Mouse (Mus musculus) right cerebral cortex, postnatal 10 days (tissue): Measurements from ENCODE around the gene Crlf1.

Experiments
- DNase-seq, 2 experiments: peaks; one replicate each; pipeline ENCODE4 v3.0.0; 2021; ENCODE audit warnings: low spot score in 2 of 2

Crlf1 gene

DNA sequence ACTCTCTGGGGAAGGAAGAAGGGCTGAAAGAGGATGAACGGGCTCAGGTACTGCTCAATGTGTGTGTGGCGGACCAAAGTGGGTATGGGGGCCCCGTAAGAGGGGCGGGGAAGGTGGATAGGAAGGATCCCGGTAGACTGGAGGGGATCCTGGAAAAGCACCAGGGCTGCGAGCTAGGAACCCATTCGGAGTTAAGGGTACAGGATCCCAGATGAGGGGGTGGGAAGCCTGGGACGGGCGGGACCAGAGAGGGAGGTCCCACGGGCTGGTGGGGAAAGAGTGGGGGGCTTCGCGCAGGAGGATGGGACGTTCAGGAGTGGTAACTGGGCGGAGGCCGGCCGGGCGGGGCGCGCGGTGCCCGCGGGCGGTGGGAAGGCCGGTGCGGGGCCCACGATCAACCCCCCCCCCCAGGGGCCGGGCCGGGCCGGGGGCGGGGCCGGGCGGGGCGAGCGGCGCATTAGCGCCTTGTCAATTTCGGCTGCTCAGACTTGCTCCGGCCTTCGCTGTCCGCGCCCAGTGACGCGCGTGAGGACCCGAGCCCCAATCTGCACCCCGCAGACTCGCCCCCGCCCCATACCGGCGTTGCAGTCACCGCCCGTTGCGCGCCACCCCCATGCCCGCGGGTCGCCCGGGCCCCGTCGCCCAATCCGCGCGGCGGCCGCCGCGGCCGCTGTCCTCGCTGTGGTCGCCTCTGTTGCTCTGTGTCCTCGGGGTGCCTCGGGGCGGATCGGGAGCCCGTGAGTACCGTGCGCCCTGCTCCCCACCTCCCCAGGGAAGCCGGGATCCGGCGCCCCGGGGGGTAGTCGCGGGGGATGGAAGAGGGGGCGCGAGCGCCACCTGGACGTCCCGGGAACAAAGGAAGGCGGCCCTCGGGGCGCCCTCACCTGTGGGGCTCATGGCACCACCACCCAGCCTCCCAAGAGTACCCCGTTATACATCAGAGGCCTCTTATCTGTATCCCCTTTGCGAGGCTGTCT lies at the start of gene Crlf1:
Gene Crlf1 (plus strand): TSS at position 495 of the 977 bp plus-strand sequence.
- DNase-seq, result peak in 1 of 2 experiments; percentile 32

DNA sequence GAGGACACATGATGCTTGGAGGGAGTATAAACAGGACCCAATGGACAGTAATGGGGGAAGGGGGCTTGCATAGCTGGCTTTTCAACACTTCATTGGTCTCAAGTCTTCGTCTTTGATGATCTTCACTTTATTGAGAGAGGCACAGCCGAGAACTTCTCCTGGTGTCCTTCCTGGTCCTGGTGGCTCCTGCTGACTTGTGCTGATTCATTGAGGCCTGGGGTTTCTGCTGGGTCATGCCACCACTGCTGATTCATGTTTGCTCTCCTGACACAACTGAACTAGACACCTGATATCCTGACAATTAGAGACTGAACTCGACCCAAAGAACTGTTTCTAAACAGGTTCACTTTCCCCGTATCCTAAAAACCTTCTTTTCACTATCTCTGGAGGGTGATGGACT lies 49.6 kb upstream of the Crlf1 start:
- DNase-seq, result no peak

DNA sequence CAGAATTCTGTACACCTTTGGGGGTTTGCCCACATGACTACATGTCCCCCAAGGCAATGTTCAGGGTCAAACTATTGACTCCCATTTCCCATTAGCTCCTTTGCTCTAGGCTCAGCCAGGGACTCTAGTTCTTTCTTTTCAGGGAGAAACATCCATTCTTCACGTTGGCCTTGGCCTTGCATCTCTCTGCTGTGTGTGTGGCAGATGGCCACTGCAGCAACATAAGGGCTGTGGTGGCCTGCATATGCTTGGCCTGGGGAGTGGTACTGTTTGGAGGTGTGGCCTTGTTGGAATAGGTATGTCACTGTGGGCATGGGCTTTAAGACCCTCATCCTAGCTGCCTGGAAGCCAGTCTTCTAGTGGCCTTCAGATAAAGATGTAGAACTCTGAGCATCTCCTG lies 47.0 kb upstream of the Crlf1 start:
- no peak for DNase-seq

DNA sequence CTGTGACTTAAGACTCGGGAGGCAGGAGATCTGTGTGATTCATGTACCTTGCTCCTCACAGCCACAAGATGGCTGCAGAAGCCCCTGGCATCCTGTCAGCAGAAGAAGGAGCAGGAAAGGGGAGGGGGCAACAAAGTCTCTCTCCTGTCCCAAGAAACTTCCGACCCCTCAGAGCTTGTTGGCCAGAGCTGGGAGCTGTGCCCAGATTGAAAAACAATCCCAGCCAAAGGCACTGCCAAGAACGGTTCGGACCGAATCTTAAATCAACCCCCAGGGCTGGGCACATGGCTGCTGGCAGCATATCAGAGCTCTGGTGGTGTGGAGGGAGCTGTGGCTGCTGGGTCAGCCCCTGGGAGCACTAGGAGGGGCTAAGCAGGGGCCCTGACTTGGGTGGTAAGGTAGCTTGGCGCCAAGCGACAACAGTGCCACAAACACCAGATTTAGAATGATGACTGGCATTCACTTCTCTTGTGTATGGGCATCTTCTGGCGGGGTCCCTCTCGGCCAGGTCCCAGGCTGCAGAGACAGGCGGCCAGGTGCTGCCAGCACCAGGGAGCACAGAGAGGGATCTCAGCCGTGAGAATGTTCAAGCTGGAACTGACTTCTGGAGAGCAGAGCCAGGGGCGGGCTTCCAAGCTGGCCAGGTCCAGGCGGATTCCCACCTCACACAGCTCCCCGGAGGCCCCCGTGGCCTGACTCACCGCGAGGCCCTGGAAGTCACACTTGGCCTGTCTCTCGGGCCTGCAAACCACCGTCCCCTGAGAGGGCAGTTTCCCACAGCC lies 45.1 kb upstream of the Crlf1 start:
- DNase-seq, result peak; percentile 84 to 85

DNA sequence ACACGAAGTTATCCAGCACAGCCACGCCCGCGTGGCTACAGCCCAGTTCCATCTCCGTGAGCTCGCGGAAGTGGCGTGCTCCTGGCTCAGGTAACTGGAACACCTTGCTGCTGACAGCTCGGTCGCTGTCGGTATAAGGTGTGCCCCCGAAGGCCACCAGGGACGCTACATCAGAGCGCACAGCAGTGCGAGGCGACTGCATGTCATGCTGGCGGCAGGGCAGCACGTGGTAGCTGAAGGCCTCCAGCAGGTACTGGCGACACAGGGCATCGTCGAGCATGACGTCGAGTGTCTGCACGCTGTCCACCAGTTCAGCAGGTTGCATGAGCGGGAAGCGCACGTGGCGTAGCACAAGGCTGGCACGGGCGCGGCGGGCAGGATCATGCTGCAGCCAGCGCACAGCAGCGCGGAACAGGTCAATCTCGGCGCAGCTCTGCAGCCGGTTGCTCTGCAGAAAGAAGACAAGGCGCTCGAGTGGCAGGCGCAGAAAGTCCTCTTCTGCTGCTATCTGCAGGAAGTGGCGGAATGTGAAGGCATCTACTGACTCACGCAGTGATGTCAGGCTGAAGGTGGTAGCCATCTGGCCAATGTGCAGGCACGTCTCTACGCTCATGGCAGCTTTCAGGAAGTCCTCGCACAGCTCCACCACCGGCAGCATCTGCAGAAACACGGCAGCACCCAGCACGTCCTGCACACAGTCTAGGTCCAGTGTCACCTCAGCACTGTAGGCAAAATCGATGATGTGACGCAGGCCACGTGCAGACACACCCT lies 40.6 kb upstream of the Crlf1 start:
- DNase-seq, result no peak

DNA sequence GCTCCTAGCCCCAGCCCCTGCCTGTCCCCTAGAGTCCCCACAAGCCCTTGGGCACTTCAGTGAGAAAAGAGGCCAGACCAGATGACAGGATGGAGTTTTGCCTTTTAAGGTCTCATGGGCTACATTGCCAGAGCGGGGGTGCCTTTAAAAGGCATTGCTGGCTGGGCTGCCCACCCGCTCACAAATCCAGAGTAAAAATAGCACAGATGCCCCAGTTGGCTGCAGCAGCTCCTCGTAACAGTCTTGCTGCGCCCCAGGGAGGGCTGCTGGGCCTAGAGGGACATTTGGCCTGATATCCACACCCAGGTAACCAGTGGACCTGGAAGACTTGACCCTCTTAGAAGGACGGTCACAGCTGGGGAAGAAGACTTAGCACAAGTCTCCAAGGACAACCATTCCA lies 39.1 kb upstream of the Crlf1 start:
- DNase-seq, result no peak

DNA sequence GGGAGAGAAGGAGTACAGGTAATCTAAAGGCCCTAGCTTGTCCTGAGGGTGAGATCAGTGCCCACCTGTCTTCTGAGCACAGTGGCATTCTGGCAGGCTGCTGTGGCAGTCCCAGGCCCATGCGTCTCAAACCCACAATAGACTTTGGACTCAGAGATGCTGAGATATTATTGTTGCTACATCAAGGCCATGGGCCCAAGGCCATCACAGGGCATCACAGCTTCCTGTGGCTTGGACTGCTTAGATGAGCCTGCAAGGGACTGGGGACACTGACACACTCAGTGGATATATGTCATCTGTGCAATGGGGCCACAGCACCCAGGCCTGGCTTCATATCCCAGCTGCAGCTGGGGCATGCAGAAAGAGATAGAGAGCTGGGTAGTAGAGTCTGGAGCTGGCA lies 36.0 kb upstream of the Crlf1 start:
- DNase-seq, result no peak

DNA sequence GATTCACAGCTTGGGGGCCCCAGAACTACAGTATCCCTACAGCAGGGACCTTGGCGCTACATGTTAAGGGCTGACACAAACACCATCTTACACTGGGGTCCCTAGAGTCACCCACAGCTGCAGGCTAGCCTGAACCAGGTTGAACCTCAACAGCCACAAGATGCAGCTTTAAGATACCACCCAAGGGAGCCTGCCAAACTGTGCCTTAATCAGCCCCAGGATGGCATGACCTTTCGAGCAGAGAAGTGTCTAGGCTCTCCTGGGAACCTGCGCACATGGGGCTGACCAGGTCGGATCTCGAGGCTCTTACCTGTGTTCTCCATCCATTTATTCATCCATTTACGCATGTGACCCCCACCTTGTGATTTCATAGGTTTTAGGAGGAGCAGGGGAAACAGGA lies 35.1 kb upstream of the Crlf1 start:
- no peak for DNase-seq

DNA sequence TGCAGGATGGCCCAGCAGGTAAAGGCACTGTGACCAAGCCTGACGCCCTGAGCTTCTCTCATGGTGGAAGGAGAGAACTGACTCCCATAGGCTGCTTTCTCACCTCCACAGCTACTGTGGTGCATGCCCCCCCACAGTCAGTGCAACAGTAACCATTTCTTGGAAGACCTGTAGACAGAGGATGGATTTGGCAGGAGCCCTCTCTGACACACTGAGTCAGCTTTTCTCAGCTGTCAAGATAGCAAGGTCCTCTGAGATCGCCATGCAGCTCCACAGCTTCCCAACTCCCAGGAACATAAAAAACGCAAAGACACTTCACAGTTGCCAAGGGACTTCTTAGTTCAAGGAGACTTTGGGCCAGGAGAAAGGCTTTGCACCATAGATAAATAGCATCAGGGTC lies 34.5 kb upstream of the Crlf1 start:
- DNase-seq, result no peak

DNA sequence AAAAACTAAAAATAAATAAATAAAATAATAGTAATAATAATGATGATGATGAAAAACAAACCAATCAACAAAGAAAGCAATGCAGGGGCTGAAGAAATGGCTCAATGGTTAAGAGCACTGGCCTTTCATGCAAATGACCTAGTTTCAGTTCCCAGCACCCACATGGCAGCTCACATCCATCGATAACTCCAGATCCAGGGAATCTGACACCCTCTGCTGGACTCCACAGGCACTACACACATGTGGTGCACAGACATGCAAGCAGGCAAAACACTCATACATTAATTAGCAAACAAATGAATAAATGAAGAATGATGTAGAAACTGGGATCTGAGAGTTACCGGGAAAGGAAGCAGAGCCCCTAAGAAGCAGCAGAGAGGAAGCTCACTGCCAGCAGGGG lies 33.3 kb upstream of the Crlf1 start:
- no peak for DNase-seq

DNA sequence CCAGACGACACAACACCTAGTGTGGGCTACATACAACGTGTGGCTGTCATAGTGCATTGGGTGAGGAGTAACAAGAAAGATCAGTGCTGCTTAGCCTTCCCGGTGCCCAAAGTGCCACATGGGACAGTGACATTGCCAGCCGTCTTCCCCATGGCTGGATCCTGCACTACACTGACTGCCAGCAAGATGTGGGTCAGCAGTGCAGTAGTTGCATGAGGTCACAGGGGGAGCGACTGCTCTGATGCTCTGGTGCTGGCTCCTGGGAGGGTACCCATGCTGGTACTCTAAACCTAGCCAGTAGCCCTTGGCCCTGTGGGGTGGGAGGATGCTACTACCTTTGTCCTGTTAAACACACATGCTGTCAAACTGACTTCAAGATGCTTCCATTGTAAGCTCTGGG lies 32.8 kb upstream of the Crlf1 start:
- no peak for DNase-seq

DNA sequence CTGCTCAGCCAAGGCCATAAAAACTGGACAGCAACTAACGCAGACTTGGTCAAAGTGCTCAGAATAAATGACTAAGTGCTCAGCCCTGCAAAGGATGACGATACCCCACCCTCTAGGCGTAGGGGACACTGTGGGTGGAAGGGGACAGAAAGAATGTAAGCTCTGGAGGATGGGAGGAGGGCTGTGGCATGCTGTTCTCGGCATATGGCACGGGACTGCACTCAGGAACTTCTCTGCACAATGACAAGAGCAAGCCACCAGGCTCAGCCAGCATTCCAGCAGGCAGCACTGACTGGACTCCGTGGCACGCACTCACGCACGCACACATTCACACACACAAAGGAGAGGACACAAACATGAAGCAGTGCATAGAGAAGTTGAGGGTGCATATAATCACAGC lies 32.4 kb upstream of the Crlf1 start:
- DNase-seq, result no peak

DNA sequence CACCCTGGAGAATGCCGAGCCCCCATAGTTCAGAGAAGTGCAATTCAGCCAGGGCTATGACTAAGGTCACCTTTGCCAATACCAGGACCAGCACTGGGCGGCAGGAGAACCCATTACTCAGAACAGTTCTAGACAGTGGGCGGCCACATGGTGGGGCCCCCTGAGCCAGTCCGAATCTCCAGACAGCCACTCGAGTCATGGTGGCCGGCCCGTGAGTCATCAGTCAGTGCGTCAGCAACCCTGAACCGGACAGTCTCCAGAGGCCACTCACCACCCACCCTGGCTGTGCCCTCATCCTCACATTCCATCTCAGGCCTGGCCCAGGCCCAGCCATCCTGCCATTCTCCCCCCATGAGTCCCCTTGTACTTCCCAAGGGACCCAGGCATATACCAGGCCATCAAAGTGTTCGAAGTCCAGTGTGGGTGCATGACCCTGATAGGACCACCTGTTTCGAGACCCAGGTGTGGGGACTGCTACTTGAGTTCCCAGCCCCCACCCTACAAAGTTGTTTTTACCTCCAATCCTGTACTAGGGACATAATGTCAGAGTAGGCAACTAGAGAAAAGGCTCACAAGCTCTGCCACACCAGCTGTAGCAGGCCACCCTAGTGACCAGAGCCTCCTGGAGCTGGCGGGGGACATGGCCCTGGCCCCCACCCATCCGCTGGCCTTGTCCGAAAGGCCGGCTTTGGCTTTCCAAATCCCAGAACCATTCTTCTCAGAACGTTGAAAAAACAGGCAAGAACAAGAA lies 31.0 kb upstream of the Crlf1 start:
- no peak for DNase-seq

DNA sequence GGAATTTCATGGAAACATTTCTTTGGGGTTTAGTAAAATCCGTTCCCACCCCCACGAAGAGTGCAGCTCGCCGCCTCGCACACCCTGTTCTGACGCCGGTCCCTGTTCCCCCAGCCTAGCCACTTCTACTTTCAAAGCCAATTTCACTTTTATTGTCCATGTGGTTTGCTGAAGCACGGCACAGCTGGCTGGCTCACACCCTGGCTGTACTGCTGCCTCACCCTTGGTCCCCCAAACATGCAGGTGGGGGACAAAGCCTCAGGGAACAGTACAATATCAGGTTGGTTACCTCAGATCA lies 30.5 kb upstream of the Crlf1 start:
- no peak for DNase-seq

DNA sequence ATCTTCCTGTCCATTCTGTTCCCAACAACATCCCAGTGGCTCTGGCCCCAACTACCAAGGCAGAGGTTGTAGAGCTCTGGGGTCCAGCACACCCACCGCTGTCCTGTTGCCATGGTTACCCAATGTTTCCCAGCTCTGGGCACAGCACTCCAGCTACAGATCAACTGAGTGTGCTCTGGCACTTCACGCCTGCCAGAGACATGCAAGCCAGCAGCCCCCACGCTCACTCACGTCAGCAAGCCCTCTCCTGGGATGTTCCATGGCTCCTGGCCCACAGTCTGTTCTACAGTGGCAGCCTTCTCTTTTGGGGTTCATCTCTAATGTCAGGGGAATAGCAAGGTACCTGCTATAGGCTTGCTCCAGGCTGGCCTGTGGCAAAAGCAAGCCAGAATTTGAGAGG lies 29.7 kb upstream of the Crlf1 start:
- peak; percentile 67 to 73 for DNase-seq

DNA sequence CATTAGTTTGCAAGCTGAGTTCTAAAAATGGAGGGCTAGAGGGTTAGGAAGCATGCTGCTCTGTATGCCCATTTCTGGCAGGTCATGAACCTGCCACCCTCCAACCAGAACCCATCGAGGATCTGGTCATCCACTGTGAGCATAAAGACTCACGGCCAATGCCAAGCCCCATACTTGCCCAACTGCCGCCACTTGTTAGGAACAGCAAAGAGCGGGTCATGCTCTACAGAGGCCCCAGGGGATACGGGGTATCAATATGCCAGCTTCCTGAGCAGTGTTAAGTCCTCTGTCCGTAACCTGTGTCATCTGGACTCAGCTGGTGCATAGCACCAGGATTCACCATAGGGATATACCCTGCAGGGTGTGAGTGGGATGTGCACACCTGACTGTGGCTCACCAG lies 28.8 kb upstream of the Crlf1 start:
- DNase-seq, result no peak

DNA sequence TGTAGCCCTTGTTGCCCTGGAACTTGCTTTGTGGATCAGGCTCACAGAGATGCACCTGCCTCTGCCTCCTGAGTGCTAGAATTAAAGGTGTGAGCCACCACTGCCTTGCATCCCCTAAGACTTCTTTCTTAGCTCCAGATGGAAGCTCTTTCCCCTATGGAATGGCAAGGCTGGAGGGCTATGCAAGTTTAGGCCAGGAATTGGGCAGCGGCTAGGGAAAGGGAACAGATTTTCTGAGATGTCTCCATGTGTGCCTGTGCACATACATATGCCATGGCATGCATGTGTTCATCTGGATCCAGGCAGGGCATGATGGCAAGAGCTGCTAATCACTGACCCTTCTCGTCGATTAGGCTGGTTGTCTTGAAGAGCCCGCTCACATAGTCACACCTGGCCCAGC lies 27.3 kb upstream of the Crlf1 start:
- no peak for DNase-seq

DNA sequence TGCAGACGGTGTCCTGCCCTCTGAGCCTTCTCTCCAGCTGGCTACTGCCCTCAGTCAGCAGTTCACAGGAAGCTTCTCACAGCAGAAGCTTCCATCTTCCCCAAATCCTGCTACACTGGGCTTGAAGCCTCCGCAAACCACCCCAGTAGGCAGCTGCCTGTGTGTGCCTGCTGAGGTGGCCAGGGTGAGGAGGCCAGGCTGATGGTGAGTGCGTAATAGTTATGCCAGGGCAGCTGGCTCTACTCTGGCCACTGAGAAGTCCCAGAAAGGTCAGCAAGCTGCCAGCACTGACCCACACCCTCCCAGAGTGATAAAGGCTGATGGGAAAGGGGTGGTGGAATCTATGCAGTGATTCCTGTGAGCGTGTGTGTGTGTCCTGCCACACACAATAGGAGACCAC lies 26.7 kb upstream of the Crlf1 start:
- no peak for DNase-seq

DNA sequence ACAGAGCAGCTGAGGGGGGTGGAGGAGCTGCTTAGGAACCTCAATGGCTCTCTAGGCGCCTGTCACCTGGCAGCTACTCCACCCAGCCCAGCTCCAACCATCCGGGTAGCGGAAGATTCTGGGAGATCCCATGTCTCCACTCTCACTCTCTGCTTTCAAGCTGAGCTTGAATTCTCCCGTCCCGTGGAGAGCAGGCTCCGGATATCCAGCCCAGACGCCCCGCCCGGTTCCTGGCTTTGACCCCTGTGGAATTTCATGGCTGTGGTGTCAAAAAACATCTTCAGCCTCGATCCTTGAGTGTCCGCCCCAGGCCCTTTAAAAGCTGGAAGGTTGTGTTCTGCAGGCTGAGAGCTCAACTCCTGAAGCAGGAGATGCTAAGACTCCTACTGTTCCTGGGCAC lies 26.2 kb upstream of the Crlf1 start:
- DNase-seq, result no peak

DNA sequence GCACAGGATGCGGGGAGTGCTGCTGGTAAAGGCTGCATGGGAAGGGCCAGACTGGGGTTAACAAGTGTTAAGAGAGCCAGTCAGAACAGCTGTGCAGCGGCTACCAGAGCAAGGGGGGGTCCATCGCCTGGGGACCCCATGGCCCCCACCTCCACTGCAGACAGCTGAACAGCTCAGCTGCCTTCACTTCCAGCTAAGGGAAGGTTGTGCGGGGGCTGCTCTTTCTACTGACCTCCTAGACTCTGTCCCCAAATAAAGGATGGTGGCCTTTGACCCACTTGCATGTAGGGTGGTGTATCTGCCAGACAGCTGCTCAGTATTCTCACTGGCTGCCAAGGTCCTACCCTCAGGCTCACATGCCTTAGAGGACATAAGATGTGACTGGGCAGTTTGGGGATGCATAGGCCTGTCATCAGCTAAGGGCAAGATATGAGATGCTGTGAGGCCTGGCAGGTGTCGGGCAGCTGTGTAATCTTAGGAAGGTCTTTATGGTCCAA lies 25.7 kb upstream of the Crlf1 start:
- no peak for DNase-seq

DNA sequence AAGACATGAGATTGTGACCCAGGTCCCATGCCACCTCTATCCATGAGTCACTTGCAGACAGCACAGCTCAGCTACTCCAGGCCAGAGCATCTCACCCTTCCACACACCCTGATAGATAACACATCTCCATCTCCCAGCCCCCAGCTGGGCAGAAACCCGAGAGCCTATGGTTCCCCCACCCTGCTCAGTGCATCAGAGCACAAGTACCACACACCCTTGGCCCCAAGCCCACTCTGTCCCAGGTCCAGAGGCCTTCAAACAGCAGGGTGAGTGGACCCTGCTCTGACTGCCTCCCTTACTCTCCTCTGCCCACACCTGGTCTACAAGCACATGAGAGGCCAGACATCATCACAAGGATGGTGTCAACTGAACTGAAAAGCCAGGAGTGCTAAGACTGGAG lies 25.1 kb upstream of the Crlf1 start:
- DNase-seq, result no peak

DNA sequence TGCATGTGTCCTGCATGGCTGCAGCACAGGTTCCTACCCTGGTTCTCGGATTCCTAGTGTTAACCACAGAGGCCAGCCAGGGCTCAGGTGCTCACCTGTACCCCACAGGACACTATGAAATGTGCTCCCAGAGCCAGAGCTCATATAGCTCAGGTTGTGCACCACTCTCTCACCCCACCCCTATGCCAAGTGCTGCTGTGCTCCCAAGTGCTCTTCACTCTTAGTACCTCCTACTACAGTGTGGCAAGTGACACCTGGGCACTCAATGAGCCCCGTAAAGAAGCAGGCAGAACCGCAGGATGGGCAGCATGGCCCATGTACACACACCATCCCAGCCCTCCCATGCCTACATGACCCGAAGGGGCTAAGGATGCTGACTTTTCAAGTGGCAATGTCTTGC lies 24.2 kb upstream of the Crlf1 start:
- DNase-seq, result no peak
